Mouse (Mus musculus): ENCODE results near the gene Crtc1. TPM values are rescaled to one million over a fixed set of nuclear protein-coding genes. Genes with fewer than 3 reads are reported as not detected.

Crtc1 gene
- polyA plus RNA-seq, 1 experiment, result 113 TPM

DNA sequence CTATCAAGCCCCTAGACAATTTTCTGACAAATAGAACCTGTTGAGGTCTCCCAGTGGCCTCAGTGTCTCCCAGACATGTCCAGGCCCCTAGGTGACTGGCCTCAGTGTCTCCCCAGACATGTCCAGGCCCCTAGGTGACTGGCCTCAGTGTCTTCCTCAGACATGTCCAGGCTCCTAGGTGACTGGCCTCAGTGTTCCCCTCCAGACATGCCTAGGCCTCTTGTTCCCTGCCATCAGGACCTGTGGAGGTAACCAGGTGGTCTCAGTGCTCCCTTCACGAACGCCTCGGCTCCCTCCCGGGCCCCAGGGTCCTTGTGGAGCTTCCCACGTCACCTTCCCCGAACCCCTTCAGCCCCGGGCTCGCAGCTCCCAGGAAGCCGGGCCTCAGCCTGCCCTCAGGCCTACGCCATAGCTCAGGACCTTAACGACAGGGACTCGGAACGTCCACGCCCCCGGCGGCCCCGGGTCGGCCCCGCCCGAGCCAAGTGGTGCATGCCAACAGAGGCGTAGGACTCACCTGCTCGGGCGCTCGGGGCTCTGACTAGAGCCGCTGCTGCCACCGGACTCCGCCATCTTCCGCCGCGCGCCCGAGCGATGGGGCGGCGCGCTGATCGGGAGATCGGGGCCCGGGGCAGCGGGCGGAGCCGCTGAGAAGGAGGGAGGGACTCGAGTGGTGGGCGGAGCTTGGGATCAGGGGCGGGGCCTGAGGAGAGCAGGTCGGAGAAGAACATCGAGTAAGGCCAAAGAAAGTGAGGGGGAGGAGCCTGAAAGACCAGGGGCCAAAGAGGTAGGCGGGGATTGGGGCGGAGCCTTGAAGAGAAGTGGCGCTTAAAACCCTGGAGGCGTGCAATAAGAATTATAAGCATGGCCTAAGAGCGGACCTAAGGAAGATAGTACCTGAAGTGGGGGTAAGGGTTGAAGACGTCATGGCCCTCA, 37.2 kb upstream of the Crtc1 start, which contains the start of gene Klhl26:
Gene Klhl26, minus strand, starts transcription at position 636 of the 936 bp plus-strand sequence.
- Histone ChIP-seq H3K4me1 (ENCODE audit: control insufficient read depth, insufficient read depth, low read length) (peaks cover 2% of the 10 kb centered on the region), H3K4me3 (ENCODE audit: insufficient read depth, low read length) (peak within 1 kb of the TSS; percentile 72), H3K27ac (ENCODE audit: insufficient read depth, low read length) (no peak within 1 kb of the TSS)
- TF ChIP-seq POLR2A (IDR thresholded peaks at IDR 0.05; ENCODE audit: extremely low read depth, insufficient read depth, low read length), result no peak
- no peak for TF ChIP-seq CTCF (IDR thresholded peaks at IDR 0.05; ENCODE audit: extremely low read depth, insufficient read depth, low read length)

DNA sequence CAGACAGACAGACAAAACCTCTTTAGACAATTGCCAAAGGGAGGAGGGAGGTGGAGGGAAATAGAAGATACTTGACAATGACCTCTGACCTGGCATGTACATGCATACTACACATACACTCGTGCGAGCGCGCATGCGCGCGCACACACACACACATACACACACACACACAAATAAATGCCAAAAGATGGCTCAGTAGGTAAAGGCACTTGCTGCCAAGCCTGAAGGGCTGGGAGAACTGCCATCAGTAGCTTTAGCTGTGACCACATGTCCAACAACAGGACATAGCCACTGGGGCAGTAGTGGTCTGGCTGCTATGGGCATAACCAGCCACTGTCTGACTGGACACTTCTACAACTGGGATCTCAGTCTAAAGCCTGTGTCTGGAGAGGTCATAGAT, 32.5 kb upstream of the Crtc1 start:
- Histone ChIP-seq H3K27ac (ENCODE audit: insufficient read depth, low read length) (no peak overlapping the region), H3K4me3 (ENCODE audit: insufficient read depth, low read length) (no peak overlapping the region), H3K4me1 (ENCODE audit: control insufficient read depth, insufficient read depth, low read length) (peaks cover 10% of the 10 kb centered on the region)
- TF ChIP-seq POLR2A (IDR thresholded peaks at IDR 0.05; ENCODE audit: extremely low read depth, insufficient read depth, low read length) (no peak), CTCF (IDR thresholded peaks at IDR 0.05; ENCODE audit: extremely low read depth, insufficient read depth, low read length) (no peak)

DNA sequence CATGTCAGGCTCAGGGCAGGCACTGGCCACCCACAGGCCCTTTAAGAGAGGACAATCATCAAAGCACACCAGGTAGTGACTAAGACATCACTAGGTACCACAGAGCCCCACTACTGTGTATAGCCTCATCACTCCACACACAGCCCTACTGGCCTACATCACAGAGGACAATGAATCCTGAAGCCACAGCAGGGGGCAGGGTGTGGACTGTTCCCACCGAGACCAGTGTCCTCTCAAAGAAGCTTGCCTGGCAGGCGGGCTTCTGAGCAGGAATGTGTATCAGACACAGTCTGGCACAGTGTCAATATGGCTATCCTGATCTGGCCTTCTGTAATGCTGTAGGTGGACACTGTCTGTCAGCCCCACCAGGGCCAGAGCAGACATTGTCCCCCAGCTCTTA, 30.6 kb upstream of the Crtc1 start:
- no peak for TF ChIP-seq CTCF (IDR thresholded peaks at IDR 0.05; ENCODE audit: extremely low read depth, insufficient read depth, low read length)
- TF ChIP-seq POLR2A (IDR thresholded peaks at IDR 0.05; ENCODE audit: extremely low read depth, insufficient read depth, low read length), result no peak
- Histone ChIP-seq H3K4me3 (ENCODE audit: insufficient read depth, low read length) (no peak overlapping the region), H3K27ac (ENCODE audit: insufficient read depth, low read length) (no peak overlapping the region; the same call in 1 of the 2 replicates), H3K4me1 (ENCODE audit: control insufficient read depth, insufficient read depth, low read length) (peaks cover 10% of the 10 kb centered on the region)

DNA sequence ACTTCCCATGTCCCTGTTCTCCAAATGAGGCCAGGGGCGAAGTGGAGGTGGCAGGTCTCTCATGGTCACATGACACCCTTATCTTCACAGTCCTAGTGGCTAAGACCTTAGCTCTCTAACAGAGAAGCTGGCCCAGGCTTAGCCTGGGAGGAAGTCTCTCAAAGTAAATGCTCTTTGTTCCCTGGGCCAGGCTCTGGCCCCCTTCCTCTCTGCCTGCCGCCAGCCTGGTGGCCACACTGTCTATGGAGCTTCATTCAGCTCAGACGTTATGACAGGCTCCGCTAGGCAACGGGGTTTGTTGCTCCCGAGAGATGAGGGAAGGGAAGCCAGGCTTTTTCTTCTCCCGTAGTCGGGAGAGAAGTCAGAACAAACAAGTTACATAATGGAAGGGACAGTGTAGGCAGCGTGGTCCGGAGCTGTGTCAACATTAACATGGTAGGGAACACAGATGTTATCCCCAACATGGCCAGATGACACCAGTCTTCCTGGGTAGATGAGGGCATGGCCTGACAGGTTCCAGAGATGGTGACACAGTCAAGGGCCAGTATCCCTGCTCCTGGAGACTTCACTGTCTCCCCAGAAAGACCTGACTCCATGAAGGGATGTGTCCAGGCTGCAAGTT, 30.0 kb upstream of the Crtc1 start:
- peaks cover 10% of the 10 kb centered on the region for H3K4me1 ChIP-seq (ENCODE audit: control insufficient read depth, insufficient read depth, low read length)
- no peak for TF ChIP-seq POLR2A (IDR thresholded peaks at IDR 0.05; ENCODE audit: extremely low read depth, insufficient read depth, low read length)
- no peak for TF ChIP-seq CTCF (IDR thresholded peaks at IDR 0.05; ENCODE audit: extremely low read depth, insufficient read depth, low read length)
- H3K4me3 ChIP-seq (ENCODE audit: insufficient read depth, low read length), result no peak overlapping the region
- H3K27ac ChIP-seq (ENCODE audit: insufficient read depth, low read length), result peak overlapping the region; percentile 16; the same call in 1 of the 2 replicates

DNA sequence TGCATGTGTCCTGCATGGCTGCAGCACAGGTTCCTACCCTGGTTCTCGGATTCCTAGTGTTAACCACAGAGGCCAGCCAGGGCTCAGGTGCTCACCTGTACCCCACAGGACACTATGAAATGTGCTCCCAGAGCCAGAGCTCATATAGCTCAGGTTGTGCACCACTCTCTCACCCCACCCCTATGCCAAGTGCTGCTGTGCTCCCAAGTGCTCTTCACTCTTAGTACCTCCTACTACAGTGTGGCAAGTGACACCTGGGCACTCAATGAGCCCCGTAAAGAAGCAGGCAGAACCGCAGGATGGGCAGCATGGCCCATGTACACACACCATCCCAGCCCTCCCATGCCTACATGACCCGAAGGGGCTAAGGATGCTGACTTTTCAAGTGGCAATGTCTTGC, 29.4 kb upstream of the Crtc1 start:
- H3K4me3 ChIP-seq (ENCODE audit: insufficient read depth, low read length), result no peak overlapping the region
- TF ChIP-seq POLR2A (IDR thresholded peaks at IDR 0.05; ENCODE audit: extremely low read depth, insufficient read depth, low read length), result no peak
- peaks cover 16% of the 10 kb centered on the region for H3K4me1 ChIP-seq (ENCODE audit: control insufficient read depth, insufficient read depth, low read length)
- no peak overlapping the region for H3K27ac ChIP-seq (ENCODE audit: insufficient read depth, low read length)

DNA sequence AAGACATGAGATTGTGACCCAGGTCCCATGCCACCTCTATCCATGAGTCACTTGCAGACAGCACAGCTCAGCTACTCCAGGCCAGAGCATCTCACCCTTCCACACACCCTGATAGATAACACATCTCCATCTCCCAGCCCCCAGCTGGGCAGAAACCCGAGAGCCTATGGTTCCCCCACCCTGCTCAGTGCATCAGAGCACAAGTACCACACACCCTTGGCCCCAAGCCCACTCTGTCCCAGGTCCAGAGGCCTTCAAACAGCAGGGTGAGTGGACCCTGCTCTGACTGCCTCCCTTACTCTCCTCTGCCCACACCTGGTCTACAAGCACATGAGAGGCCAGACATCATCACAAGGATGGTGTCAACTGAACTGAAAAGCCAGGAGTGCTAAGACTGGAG, 28.5 kb upstream of the Crtc1 start:
- H3K4me1 ChIP-seq (ENCODE audit: control insufficient read depth, insufficient read depth, low read length), result peaks cover 21% of the 10 kb centered on the region
- H3K4me3 ChIP-seq (ENCODE audit: insufficient read depth, low read length), result no peak overlapping the region
- TF ChIP-seq POLR2A (IDR thresholded peaks at IDR 0.05; ENCODE audit: extremely low read depth, insufficient read depth, low read length), result no peak
- no peak for TF ChIP-seq CTCF (IDR thresholded peaks at IDR 0.05; ENCODE audit: extremely low read depth, insufficient read depth, low read length)
- H3K27ac ChIP-seq (ENCODE audit: insufficient read depth, low read length), result no peak overlapping the region

DNA sequence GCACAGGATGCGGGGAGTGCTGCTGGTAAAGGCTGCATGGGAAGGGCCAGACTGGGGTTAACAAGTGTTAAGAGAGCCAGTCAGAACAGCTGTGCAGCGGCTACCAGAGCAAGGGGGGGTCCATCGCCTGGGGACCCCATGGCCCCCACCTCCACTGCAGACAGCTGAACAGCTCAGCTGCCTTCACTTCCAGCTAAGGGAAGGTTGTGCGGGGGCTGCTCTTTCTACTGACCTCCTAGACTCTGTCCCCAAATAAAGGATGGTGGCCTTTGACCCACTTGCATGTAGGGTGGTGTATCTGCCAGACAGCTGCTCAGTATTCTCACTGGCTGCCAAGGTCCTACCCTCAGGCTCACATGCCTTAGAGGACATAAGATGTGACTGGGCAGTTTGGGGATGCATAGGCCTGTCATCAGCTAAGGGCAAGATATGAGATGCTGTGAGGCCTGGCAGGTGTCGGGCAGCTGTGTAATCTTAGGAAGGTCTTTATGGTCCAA, 27.9 kb upstream of the Crtc1 start:
- H3K27ac ChIP-seq (ENCODE audit: insufficient read depth, low read length), result no peak overlapping the region
- H3K4me1 ChIP-seq (ENCODE audit: control insufficient read depth, insufficient read depth, low read length), result peaks cover 24% of the 10 kb centered on the region
- no peak overlapping the region for H3K4me3 ChIP-seq (ENCODE audit: insufficient read depth, low read length)
- TF ChIP-seq POLR2A (IDR thresholded peaks at IDR 0.05; ENCODE audit: extremely low read depth, insufficient read depth, low read length) (no peak), CTCF (IDR thresholded peaks at IDR 0.05; ENCODE audit: extremely low read depth, insufficient read depth, low read length) (no peak)

DNA sequence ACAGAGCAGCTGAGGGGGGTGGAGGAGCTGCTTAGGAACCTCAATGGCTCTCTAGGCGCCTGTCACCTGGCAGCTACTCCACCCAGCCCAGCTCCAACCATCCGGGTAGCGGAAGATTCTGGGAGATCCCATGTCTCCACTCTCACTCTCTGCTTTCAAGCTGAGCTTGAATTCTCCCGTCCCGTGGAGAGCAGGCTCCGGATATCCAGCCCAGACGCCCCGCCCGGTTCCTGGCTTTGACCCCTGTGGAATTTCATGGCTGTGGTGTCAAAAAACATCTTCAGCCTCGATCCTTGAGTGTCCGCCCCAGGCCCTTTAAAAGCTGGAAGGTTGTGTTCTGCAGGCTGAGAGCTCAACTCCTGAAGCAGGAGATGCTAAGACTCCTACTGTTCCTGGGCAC, 27.4 kb upstream of the Crtc1 start:
- no peak for TF ChIP-seq POLR2A (IDR thresholded peaks at IDR 0.05; ENCODE audit: extremely low read depth, insufficient read depth, low read length)
- no peak for TF ChIP-seq CTCF (IDR thresholded peaks at IDR 0.05; ENCODE audit: extremely low read depth, insufficient read depth, low read length)
- H3K4me1 ChIP-seq (ENCODE audit: control insufficient read depth, insufficient read depth, low read length), result peaks cover 26% of the 10 kb centered on the region
- H3K27ac ChIP-seq (ENCODE audit: insufficient read depth, low read length), result no peak overlapping the region
- no peak overlapping the region for H3K4me3 ChIP-seq (ENCODE audit: insufficient read depth, low read length)

DNA sequence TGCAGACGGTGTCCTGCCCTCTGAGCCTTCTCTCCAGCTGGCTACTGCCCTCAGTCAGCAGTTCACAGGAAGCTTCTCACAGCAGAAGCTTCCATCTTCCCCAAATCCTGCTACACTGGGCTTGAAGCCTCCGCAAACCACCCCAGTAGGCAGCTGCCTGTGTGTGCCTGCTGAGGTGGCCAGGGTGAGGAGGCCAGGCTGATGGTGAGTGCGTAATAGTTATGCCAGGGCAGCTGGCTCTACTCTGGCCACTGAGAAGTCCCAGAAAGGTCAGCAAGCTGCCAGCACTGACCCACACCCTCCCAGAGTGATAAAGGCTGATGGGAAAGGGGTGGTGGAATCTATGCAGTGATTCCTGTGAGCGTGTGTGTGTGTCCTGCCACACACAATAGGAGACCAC, 26.9 kb upstream of the Crtc1 start:
- TF ChIP-seq POLR2A (IDR thresholded peaks at IDR 0.05; ENCODE audit: extremely low read depth, insufficient read depth, low read length), result no peak
- TF ChIP-seq CTCF (IDR thresholded peaks at IDR 0.05; ENCODE audit: extremely low read depth, insufficient read depth, low read length), result no peak
- Histone ChIP-seq H3K4me1 (ENCODE audit: control insufficient read depth, insufficient read depth, low read length) (peaks cover 26% of the 10 kb centered on the region), H3K27ac (ENCODE audit: insufficient read depth, low read length) (no peak overlapping the region), H3K4me3 (ENCODE audit: insufficient read depth, low read length) (no peak overlapping the region)

All from cortical plate, adult 2 months (tissue).